In genomic region chr2:123324896-123325295, GRCm38 (mm10) we compare ENCODE assay signal across 32 mouse cellular contexts.
DNase-seq lines count a peak whose midpoint lies in the region; ATAC-seq lines count a peak whose summit lies in the region.
"Had no signal": no experiment of that assay in that cellular context is flagged by ENCODE, and none has a peak within 500 bp of the region (broad histone marks: within the 10 kb centered on the region; RNA-seq: fewer than 3 reads in every experiment).

No protein-coding gene starts in this region.

- DNase-seq in embryo, embryonic 11 days, result peak; percentile 3
- DNase-seq in embryo, embryonic 9.5 days (ENCODE audit: extremely low spot score), result no peak
- peak; percentile 18 for DNase-seq in kidney, postnatal 14 days
- DNase-seq in forelimb bud, embryonic 11.5 days (ENCODE audit: low read depth, low spot score), result peak; percentile 10
- no peak for DNase-seq in thymus, postnatal 10 days (ENCODE audit: low spot score in 2 of 2)
- no peak for DNase-seq in forebrain, embryonic 10.5 days (ENCODE audit: extremely low spot score, low spot score)
- DNase-seq: adrenal gland, adult 8-10 months; cerebellum, postnatal 14 days; gastrocnemius, postnatal 25 days; heart, adult 11 months; kidney, adult 2 months; kidney, postnatal 25 days; left cerebral cortex, postnatal 4 days; liver, embryonic 13.5 days; lung, adult 18-20 months; midbrain, embryonic 14.5 days; retina, postnatal 1 day; right cerebral cortex, postnatal 14 days; thymus, postnatal 14 days had no signal

- H3K27me3 ChIP-seq in kidney, embryonic 16.5 days (ENCODE audit: insufficient read depth, low read length), result no peaks in the 10 kb centered on the region
- H3K27me3 ChIP-seq in neural tube, embryonic 13.5 days, result no peaks in the 10 kb centered on the region
- H3K27me3 ChIP-seq in forebrain, embryonic 10.5 days (ENCODE audit: poor library complexity, severe bottlenecking), result no peaks in the 10 kb centered on the region
- H3K27me3 ChIP-seq: embryonic facial prominence, embryonic 15.5 days; heart, embryonic 15.5 days; intestine, embryonic 15.5 days; limb, embryonic 15.5 days; liver, embryonic 13.5 days; stomach, embryonic 15.5 days had no signal

- no peak overlapping the region for H3K27ac ChIP-seq in kidney, embryonic 16.5 days (ENCODE audit: low read length)
- peak overlapping the region; percentile 0; the same call in 1 of the 2 replicates for H3K27ac ChIP-seq in neural tube, embryonic 13.5 days (replicated peaks)
- H3K27ac ChIP-seq in forebrain, embryonic 10.5 days, result no peak overlapping the region
- H3K27ac ChIP-seq: embryonic facial prominence, embryonic 10.5 days; embryonic facial prominence, embryonic 15.5 days; heart, embryonic 10.5 days; heart, embryonic 15.5 days; intestine, embryonic 15.5 days; limb, embryonic 15.5 days; liver, embryonic 13.5 days; macrophage; stomach, embryonic 15.5 days had no signal

- 23% methylated on average over 2 of the region's 2 CpGs for WGBS in kidney, embryonic 16.5 days
- WGBS in neural tube, embryonic 13.5 days, result 9% methylated on average over 2 of the region's 2 CpGs
- WGBS in forebrain, embryonic 10.5 days, result 82% methylated on average over 2 of the region's 2 CpGs

- H3K4me1 ChIP-seq in kidney, embryonic 16.5 days (ENCODE audit: insufficient read depth, low read length), result no peaks in the 10 kb centered on the region
- peaks cover 9% of the 10 kb centered on the region for H3K4me1 ChIP-seq in neural tube, embryonic 13.5 days (replicated peaks)
- no peaks in the 10 kb centered on the region for H3K4me1 ChIP-seq in forebrain, embryonic 10.5 days
- H3K4me1 ChIP-seq: embryonic facial prominence, embryonic 10.5 days; embryonic facial prominence, embryonic 15.5 days; heart, embryonic 10.5 days; intestine, embryonic 15.5 days; limb, embryonic 15.5 days; liver, embryonic 13.5 days; stomach, embryonic 15.5 days had no signal

- no peak overlapping the region for H3K9ac ChIP-seq in kidney, embryonic 16.5 days (replicated peaks; ENCODE audit: low read length)
- no peak overlapping the region for H3K9ac ChIP-seq in neural tube, embryonic 13.5 days
- H3K9ac ChIP-seq: embryonic facial prominence, embryonic 15.5 days; heart, embryonic 15.5 days; intestine, embryonic 15.5 days; limb, embryonic 15.5 days; liver, embryonic 13.5 days; stomach, embryonic 15.5 days had no signal

- no peak overlapping the region for H3K4me2 ChIP-seq in kidney, embryonic 16.5 days (replicated peaks; ENCODE audit: low read depth, low read length)
- no peak overlapping the region for H3K4me2 ChIP-seq in neural tube, embryonic 13.5 days
- H3K4me2 ChIP-seq: embryonic facial prominence, embryonic 15.5 days; heart, embryonic 15.5 days; intestine, embryonic 15.5 days; limb, embryonic 15.5 days; liver, embryonic 13.5 days; stomach, embryonic 15.5 days had no signal

- H3K9me3 ChIP-seq in kidney, embryonic 16.5 days (ENCODE audit: low read length), result no peaks in the 10 kb centered on the region
- H3K9me3 ChIP-seq in neural tube, embryonic 13.5 days, result no peaks in the 10 kb centered on the region
- H3K9me3 ChIP-seq in forebrain, embryonic 10.5 days, result no peaks in the 10 kb centered on the region
- H3K9me3 ChIP-seq: embryonic facial prominence, embryonic 10.5 days; embryonic facial prominence, embryonic 15.5 days; heart, embryonic 10.5 days; heart, embryonic 15.5 days; intestine, embryonic 15.5 days; limb, embryonic 15.5 days; liver, embryonic 13.5 days; stomach, embryonic 15.5 days had no signal

- H3K4me3 ChIP-seq in kidney, embryonic 16.5 days (ENCODE audit: low read length), result no peak overlapping the region
- H3K4me3 ChIP-seq in neural tube, embryonic 13.5 days, result no peak overlapping the region
- no peak overlapping the region for H3K4me3 ChIP-seq in forebrain, embryonic 10.5 days
- H3K4me3 ChIP-seq: embryonic facial prominence, embryonic 10.5 days; embryonic facial prominence, embryonic 15.5 days; heart, embryonic 10.5 days; heart, embryonic 15.5 days; intestine, embryonic 15.5 days; limb, embryonic 15.5 days; liver, embryonic 13.5 days; stomach, embryonic 15.5 days had no signal

- ATAC-seq in kidney, embryonic 16.5 days (ENCODE audit: low FRiP score, low TSS enrichment), result no peak
- ATAC-seq in neural tube, embryonic 13.5 days (ENCODE audit: low read depth), result peak; percentile 63; the same call in 1 of the 2 replicates
- ATAC-seq: forebrain, embryonic 14.5 days; intestine, embryonic 15.5 days; lung, postnatal 0 days had no signal

- no peaks in the 10 kb centered on the region for H3K36me3 ChIP-seq in kidney, embryonic 16.5 days (ENCODE audit: insufficient read depth, low read length)
- H3K36me3 ChIP-seq in neural tube, embryonic 13.5 days, result no peaks in the 10 kb centered on the region
- H3K36me3 ChIP-seq in forebrain, embryonic 10.5 days (replicated peaks), result no peaks in the 10 kb centered on the region
- H3K36me3 ChIP-seq: embryonic facial prominence, embryonic 10.5 days; embryonic facial prominence, embryonic 15.5 days; G1E; heart, embryonic 10.5 days; heart, embryonic 15.5 days; intestine, embryonic 15.5 days; limb, embryonic 15.5 days; liver, embryonic 13.5 days; stomach, embryonic 15.5 days had no signal

Comparison
In these comparisons a context has a peak if more than half of its experiments do, and no peak if none do; other contexts are left out.
1. DNase-seq: peak in embryo, embryonic 11 days (single experiment), kidney, postnatal 14 days (single experiment) and forelimb bud, embryonic 11.5 days (single experiment); none in embryo, embryonic 9.5 days (single experiment), thymus, postnatal 10 days (0 of 2) and forebrain, embryonic 10.5 days (single experiment).